Mouse (Mus musculus) embryonic facial prominence, embryonic 12.5 days (tissue): Measurements from ENCODE around the gene Cldn9. TPM values are rescaled to one million over a fixed set of nuclear protein-coding genes. Genes with fewer than 3 reads are reported as not detected.

Source experiments
- ATAC-seq: fragments of 200-750 bp; cut with Nextera tagmentation; 2 replicates; pipeline ENCODE4 v1.8.0; 2017; ENCODE audit not compliant: insufficient number of reproducible peaks, insufficient read depth, low FRiP score, low TSS enrichment
- H3K27ac ChIP-seq: fragments of 300-500 bp; sonication (generic); 2 replicates; pipeline ENCODE4 v1.5.1; 2016; ENCODE audit warnings: mild to moderate bottlenecking
- H3K27me3 ChIP-seq: fragments of 300-500 bp; sonication (generic); 2 replicates; pipeline ENCODE4 v1.6.1; 2016; ENCODE audit warnings: mild to moderate bottlenecking, moderate library complexity
- H3K36me3 ChIP-seq: fragments of 300-500 bp; sonication (generic); 2 replicates; pipeline ENCODE4 v1.6.1; 2016; ENCODE audit warnings: mild to moderate bottlenecking
- H3K4me1 ChIP-seq: fragments of 300-500 bp; sonication (generic); 2 replicates; pipeline ENCODE4 v1.6.1; 2016
- H3K4me2 ChIP-seq: fragments of 300-500 bp; sonication (generic); replicated peaks from 2 replicates; pipeline ENCODE4 v1.6.1; 2016; ENCODE audit warnings: mild to moderate bottlenecking, moderate library complexity
- H3K4me3 ChIP-seq: fragments of 300-500 bp; sonication (generic); 2 replicates; pipeline ENCODE4 v1.5.1; 2016; ENCODE audit warnings: mild to moderate bottlenecking
- H3K9ac ChIP-seq: fragments of 300-500 bp; sonication (generic); 2 replicates; pipeline ENCODE4 v1.6.1; 2016; ENCODE audit warnings: mild to moderate bottlenecking, moderate library complexity
- H3K9me3 ChIP-seq: fragments of 300-500 bp; sonication (generic); 2 replicates; pipeline ENCODE4 v1.6.1; 2016; ENCODE audit warnings: mild to moderate bottlenecking, moderate library complexity
- WGBS: fragments of 180-500 bp; shearing (Covaris S2); methylation state at CpG from one replicate; pipeline ENCODE4 v1.1.7; 2016; 5-methylcytosine and 5-hydroxymethylcytosine counted together
- polyA plus RNA-seq: library from polyadenylated mRNA; unstranded; fragments of >200 nt; fragmentation: Nextera tagmentation; extraction: Ambion mirVana; gene quantifications from 2 replicates; pipeline ENCODE4 v1.2.1, GENCODE M21; 2016

The Cldn9 gene
- 12.6 and 13.5 TPM in 2 replicates for polyA plus RNA-seq

- H3K36me3 ChIP-seq = no peaks in the 10 kb centered on the region
- peak; percentile 87 for ATAC-seq
- no peaks in the 10 kb centered on the region for H3K9me3 ChIP-seq
- 7% methylated on average over 15 of the region's 15 CpGs for WGBS
- peak within 1 kb of the TSS; percentile 24 for H3K4me3 ChIP-seq
- H3K27me3 ChIP-seq = peaks cover 55% of the 10 kb centered on the region
- H3K9ac ChIP-seq = 0 out of 2 replicates have a peak within 1 kb of the TSS, but pooled peaks have one; percentile 22
- peak within 1 kb of the TSS; percentile 1; the same call in 1 of the 2 replicates for H3K27ac ChIP-seq
- H3K4me2 ChIP-seq = peak within 1 kb of the TSS; percentile 29
- H3K4me1 ChIP-seq = peaks cover 14% of the 10 kb centered on the region
These were observed at the start of gene Cldn9 for GRCm38 (mm10) chr17:23683856-23684672. TSS of gene Cldn9 (minus strand) at chr17:23684026.

DNA sequence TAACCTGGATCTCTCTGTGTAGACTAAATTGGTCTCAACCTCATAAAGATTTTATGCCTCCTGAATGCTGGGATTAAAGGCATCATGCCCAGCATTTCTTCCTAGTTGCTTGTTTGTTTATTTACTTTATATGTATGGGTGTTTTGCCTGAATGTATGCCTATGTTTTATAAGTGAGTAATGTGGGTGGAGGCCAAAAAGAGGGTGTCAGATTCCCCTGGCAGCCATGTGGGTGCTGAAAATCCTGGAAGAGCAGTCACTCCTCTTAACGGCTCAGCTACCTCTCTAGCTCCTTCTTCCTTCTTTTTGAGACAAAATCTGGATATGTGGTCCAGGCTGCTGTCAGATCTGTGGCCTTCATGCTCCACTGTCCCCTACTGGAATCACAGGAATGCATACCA is 46.6 kb upstream of the Cldn9 start:
- ATAC-seq = no peak
- Histone ChIP-seq H3K9me3 (no peaks in the 10 kb centered on the region), H3K4me1 (0 out of 2 replicates have a peak, but pooled peaks cover 14% of the 10 kb centered on the region), H3K27ac (no peak overlapping the region), H3K4me3 (no peak overlapping the region), H3K9ac (no peak overlapping the region), H3K36me3 (peaks cover 7% of the 10 kb centered on the region), H3K4me2 (no peak overlapping the region), H3K27me3 (no peaks in the 10 kb centered on the region)
- 50% methylated on average over 1 of the region's 1 CpGs for WGBS

DNA sequence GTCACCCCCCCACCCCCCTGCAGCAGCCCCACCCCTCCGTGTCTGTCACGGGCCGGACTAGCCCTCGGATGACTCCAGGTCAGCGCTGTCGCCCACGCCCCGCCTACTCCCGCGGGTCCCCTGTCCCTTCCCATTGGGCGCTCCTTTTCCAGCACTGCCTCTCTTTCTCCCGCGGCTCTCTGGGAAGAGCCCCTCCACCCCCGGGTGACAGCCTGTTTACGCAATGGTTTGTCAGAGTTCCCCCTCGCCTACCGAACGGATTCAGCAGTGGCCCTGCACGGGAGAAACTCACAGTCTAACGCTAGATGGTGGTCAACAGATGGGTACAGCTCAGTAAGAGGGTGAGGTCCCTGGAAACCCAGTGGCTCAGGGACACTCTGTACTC is 42.9 kb upstream of the Cldn9 start:
- H3K4me3 ChIP-seq = peak overlapping the region; percentile 94
- no peaks in the 10 kb centered on the region for H3K9me3 ChIP-seq
- 0 out of 2 replicates have a peak, but pooled peaks cover 16% of the 10 kb centered on the region for H3K4me1 ChIP-seq
- WGBS = 1% methylated on average over 20 of the region's 20 CpGs
- ATAC-seq = peak; percentile 79
- no peaks in the 10 kb centered on the region for H3K36me3 ChIP-seq
- peak overlapping the region; percentile 80 for H3K27ac ChIP-seq
- peak overlapping the region; percentile 73 for H3K9ac ChIP-seq
- peak overlapping the region; percentile 86 for H3K4me2 ChIP-seq
- H3K27me3 ChIP-seq = no peaks in the 10 kb centered on the region

- Histone ChIP-seq H3K27me3 (no peaks in the 10 kb centered on the region), H3K36me3 (no peaks in the 10 kb centered on the region), H3K4me2 (peak within 1 kb of the TSS; percentile 86), H3K27ac (peak within 1 kb of the TSS; percentile 80), H3K4me3 (peak within 1 kb of the TSS; percentile 94), H3K9me3 (no peaks in the 10 kb centered on the region), H3K9ac (peak within 1 kb of the TSS; percentile 73), H3K4me1 (0 out of 2 replicates have a peak, but pooled peaks cover 16% of the 10 kb centered on the region)
- peak; percentile 86 for ATAC-seq
- 2% methylated on average over 60 of the region's 73 CpGs for WGBS
These were observed 42.4 kb upstream of the Cldn9 start, which contains the start of gene Pkmyt1 for GRCm38 (mm10) chr17:23725999-23726757. TSS of gene Pkmyt1 (plus strand) at chr17:23726336.

DNA sequence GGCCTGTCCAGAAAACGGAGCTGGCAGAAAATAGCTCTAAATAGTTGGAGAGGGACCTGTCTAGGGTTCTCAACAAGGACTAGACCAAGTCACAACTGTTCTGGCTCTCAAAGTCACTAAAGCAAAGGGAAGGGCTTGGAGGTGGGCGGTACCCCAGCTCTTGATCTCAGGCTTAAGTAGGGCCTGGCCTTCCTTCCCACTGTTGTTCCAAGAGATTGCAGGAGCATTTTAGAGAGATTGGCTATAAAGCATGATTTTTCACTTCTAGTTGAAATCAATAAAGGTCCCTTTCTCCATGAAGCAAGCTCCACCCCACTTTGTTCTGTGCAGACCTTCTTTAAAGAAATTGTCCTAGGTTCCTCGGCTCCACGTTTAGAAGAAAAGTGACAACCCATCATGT is 41.7 kb upstream of the Cldn9 start:
- Histone ChIP-seq H3K4me2 (peak overlapping the region; percentile 86), H3K9ac (peak overlapping the region; percentile 73), H3K9me3 (no peaks in the 10 kb centered on the region), H3K4me1 (0 out of 2 replicates have a peak, but pooled peaks cover 16% of the 10 kb centered on the region), H3K36me3 (no peaks in the 10 kb centered on the region), H3K4me3 (peak overlapping the region; percentile 94), H3K27me3 (no peaks in the 10 kb centered on the region), H3K27ac (peak overlapping the region; percentile 59; the same call in 1 of the 2 replicates)
- WGBS = 67% methylated on average over 4 of the region's 4 CpGs
- no peak for ATAC-seq

DNA sequence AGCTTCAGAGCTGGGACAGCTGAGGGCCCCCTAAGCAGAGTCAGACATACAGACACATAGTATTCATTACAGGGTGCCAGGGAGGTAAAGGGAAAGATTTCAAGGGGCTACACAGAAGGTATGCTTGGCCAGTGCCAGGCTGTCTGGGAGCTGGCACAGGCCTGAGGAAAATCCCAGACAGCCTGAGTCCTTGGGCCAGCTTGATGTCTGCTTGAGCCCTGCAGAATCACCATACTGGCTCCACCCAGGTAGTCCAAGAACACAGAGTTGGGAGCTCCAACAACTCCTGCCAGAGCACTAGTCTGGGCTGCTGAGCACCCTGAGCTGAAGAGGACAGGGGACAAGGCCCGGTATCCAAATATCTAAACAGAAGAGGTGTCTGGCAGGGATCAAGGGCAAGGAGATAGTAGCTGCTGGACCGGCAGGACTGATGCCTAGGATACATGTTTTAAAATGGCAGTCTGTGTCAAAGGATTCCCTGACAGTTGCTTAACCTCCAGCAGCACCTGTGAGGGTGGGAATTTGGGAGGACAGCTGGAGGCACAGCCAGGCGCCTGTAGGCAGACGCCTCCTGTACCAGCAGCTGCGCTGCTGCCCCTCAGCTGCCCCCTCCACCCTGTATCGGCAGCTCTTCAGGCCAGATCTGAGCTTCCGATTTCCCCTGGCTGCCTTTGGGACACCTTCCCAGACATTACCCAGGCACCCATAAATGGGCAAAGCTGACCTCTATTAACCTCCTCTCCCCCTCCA is 38.7 kb upstream of the Cldn9 start, which contains the start of gene 1520401A03Rik:
TSS of gene 1520401A03Rik (minus strand) at position 408 of the 750 bp plus-strand sequence.
- Histone ChIP-seq H3K4me1 (0 out of 2 replicates have a peak, but pooled peaks cover 10% of the 10 kb centered on the region), H3K4me2 (no peak within 1 kb of the TSS), H3K4me3 (no peak within 1 kb of the TSS), H3K9ac (no peak within 1 kb of the TSS), H3K27me3 (no peaks in the 10 kb centered on the region), H3K27ac (no peak within 1 kb of the TSS), H3K9me3 (no peaks in the 10 kb centered on the region), H3K36me3 (no peaks in the 10 kb centered on the region)
- ATAC-seq = no peak
- WGBS = 72% methylated on average over 7 of the region's 7 CpGs

DNA sequence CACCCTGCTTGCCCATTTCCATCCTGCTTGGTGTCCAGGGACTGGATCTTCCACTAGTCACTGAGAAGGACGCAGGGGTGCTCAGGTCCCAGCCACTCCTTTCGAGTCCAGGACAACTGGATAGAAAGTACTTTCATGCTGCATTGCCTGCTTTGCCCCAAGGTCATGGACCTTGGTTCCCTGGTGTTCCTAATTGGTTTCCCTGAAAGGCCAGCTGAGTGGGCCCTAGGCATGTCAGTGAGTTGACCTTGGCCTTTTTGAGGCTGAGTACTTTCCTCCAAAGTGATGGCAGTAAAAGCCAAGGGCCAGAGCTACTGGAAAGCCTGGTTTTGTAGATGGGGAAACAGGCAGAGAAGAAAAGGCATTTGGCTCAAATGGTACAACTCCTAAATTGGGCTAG is 38.1 kb upstream of the Cldn9 start:
- no peaks in the 10 kb centered on the region for H3K27me3 ChIP-seq
- WGBS = 80% methylated on average over 2 of the region's 2 CpGs

GRCm38 (mm10) chr17:23719455-23719854 is 35.6 kb upstream of the Cldn9 start:
- Histone ChIP-seq H3K9me3 (no peaks in the 10 kb centered on the region), H3K36me3 (no peaks in the 10 kb centered on the region), H3K4me2 (no peak overlapping the region), H3K27me3 (no peaks in the 10 kb centered on the region), H3K27ac (no peak overlapping the region), H3K4me3 (no peak overlapping the region), H3K9ac (no peak overlapping the region), H3K4me1 (no peaks in the 10 kb centered on the region)
- ATAC-seq = no peak
- 27% methylated on average over 1 of the region's 1 CpGs for WGBS

More for the DNA sequence above, 38.1 kb upstream of the Cldn9 start:
- ATAC-seq = no peak
- no peak overlapping the region for H3K9ac ChIP-seq
- H3K27ac ChIP-seq = no peak overlapping the region
- 0 out of 2 replicates have a peak, but pooled peaks cover 9% of the 10 kb centered on the region for H3K4me1 ChIP-seq
- H3K9me3 ChIP-seq = no peaks in the 10 kb centered on the region
- no peak overlapping the region for H3K4me2 ChIP-seq
- H3K4me3 ChIP-seq = no peak overlapping the region
- H3K36me3 ChIP-seq = no peaks in the 10 kb centered on the region

DNA sequence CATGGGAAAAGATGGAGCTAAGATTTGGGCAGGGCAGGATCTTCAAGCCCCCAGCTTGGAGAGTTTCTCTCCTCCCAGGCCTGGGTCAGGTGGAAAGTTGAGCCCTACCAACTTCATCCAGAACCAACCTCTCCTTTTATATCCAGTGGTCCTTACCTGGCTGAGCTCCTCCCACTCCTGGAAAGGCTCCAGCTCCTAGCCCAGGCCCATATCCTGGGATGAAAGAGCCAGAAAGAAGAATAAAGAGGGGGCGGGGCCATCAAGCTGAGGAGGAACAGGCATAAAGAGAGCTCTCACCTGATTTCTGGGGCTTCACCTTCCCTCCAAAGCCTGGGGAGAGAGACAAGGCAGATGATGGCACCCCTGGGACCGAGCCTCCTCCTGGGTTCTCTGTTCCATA is 33.2 kb upstream of the Cldn9 start:
- H3K4me3 ChIP-seq = no peak overlapping the region
- H3K9me3 ChIP-seq = no peaks in the 10 kb centered on the region
- H3K36me3 ChIP-seq = no peaks in the 10 kb centered on the region
- H3K4me1 ChIP-seq = no peaks in the 10 kb centered on the region
- no peak overlapping the region for H3K27ac ChIP-seq
- no peak overlapping the region for H3K4me2 ChIP-seq
- WGBS = 67% methylated on average over 2 of the region's 2 CpGs
- no peaks in the 10 kb centered on the region for H3K27me3 ChIP-seq
- no peak for ATAC-seq
- no peak overlapping the region for H3K9ac ChIP-seq

- ATAC-seq = 0 out of 2 replicates have a peak, but pooled peaks have one; percentile 13
- no peaks in the 10 kb centered on the region for H3K36me3 ChIP-seq
- H3K4me3 ChIP-seq = no peak overlapping the region
These were observed 22.4 kb upstream of the Cldn9 start for GRCm38 (mm10) chr17:23706212-23706611.

More at GRCm38 (mm10) chr17:23706212-23706611, 22.4 kb upstream of the Cldn9 start:
- no peak overlapping the region for H3K9ac ChIP-seq
- peaks cover 10% of the 10 kb centered on the region; the same call in 1 of the 2 replicates for H3K4me1 ChIP-seq
- WGBS = 1% methylated on average over 3 of the region's 3 CpGs
- peaks cover 9% of the 10 kb centered on the region; the same call in 1 of the 2 replicates for H3K27me3 ChIP-seq
- H3K9me3 ChIP-seq = no peaks in the 10 kb centered on the region
- no peak overlapping the region for H3K4me2 ChIP-seq
- no peak overlapping the region for H3K27ac ChIP-seq
